Mouse (Mus musculus) neural tube, embryonic 11.5 days (tissue): ENCODE data around the gene Zfyve19. TPM values are rescaled to one million over a fixed set of nuclear protein-coding genes. Genes with fewer than 3 reads are reported as not detected.
A peak's percentile ranks its signal among the peaks of the same experiment; 100 is the strongest.

Experiments used
- ATAC-seq: fragments of 200-750 bp; cut with Nextera tagmentation; 2 replicates; pipeline ENCODE4 v1.8.0; 2017; ENCODE audit warnings: moderate number of reproducible peaks, mild to moderate bottlenecking, moderate TSS enrichment, moderate library complexity; ENCODE audit not compliant: insufficient read depth, low FRiP score, low TSS enrichment
- DNase-seq: peaks from one replicate; pipeline ENCODE4 v3.0.0-alpha.2; 2015; ENCODE audit warnings: low spot score
- H3K27ac ChIP-seq: fragments of 300-500 bp; sonication (generic); 2 replicates; pipeline ENCODE4 v1.5.1; 2014; ENCODE audit warnings: low read depth, mild to moderate bottlenecking, low read length
- H3K27me3 ChIP-seq: fragments of 300-500 bp; sonication (generic); 2 replicates; pipeline ENCODE4 v1.6.1; 2014; ENCODE audit warnings: mild to moderate bottlenecking, low read length, mixed read lengths; ENCODE audit not compliant: control insufficient read depth, insufficient read depth
- H3K36me3 ChIP-seq: fragments of 300-500 bp; sonication (generic); 2 replicates; pipeline ENCODE4 v1.6.1; 2014; ENCODE audit warnings: mild to moderate bottlenecking, low read length, moderate library complexity, mixed read lengths; ENCODE audit not compliant: control insufficient read depth, insufficient read depth
- H3K4me1 ChIP-seq: fragments of 300-500 bp; sonication (generic); 2 replicates; pipeline ENCODE4 v1.6.1; 2014; ENCODE audit warnings: low read length, mixed read lengths; ENCODE audit not compliant: control insufficient read depth, insufficient read depth
- H3K4me2 ChIP-seq: fragments of 300-500 bp; sonication (generic); 2 replicates; pipeline ENCODE4 v1.6.1; 2014; ENCODE audit warnings: low read depth, mild to moderate bottlenecking, moderate library complexity
- H3K4me3 ChIP-seq: fragments of 300-500 bp; sonication (generic); 2 replicates; pipeline ENCODE4 v1.5.1; 2014; ENCODE audit warnings: low read depth, low read length
- H3K9ac ChIP-seq: fragments of 300-500 bp; sonication (generic); 2 replicates; pipeline ENCODE4 v1.6.1; 2014; ENCODE audit warnings: mild to moderate bottlenecking, low read length
- H3K9me3 ChIP-seq: fragments of 300-500 bp; sonication (generic); 2 replicates; pipeline ENCODE4 v1.6.1; 2016; ENCODE audit warnings: low read length; ENCODE audit not compliant: control insufficient read depth
- WGBS: fragments of 180-500 bp; shearing (Covaris S2); extraction: QIAGEN DNeasy Blood & Tissue Kit; methylation state at CpG from one replicate; pipeline ENCODE4 v1.1.7; 2014; 5-methylcytosine and 5-hydroxymethylcytosine counted together
- polyA plus RNA-seq: library from polyadenylated mRNA; unstranded; fragments of >200 nt; fragmentation: Nextera tagmentation; extraction: Ambion mirVana; gene quantifications from 2 replicates; pipeline ENCODE4 v1.2.1, GENCODE M21; 2014

The Zfyve19 gene
- polyA plus RNA-seq, 1 experiment from 2014 or later, result 52.5 TPM

GRCm38 (mm10) chr2:119202914-119203453 lies 5.4 kb upstream of the Zfyve19 start:
- peak; percentile 17 for DNase-seq

GRCm38 (mm10) chr2:119203871-119204460 lies 4.5 kb upstream of the Zfyve19 start:
- DNase-seq, result no peak
- Histone ChIP-seq H3K4me2 (no peak overlapping the region), H3K27ac (no peak overlapping the region), H3K4me3 (no peak overlapping the region), H3K27me3 (no peaks in the 10 kb centered on the region), H3K4me1 (peaks cover 3% of the 10 kb centered on the region; the same call in 1 of the 2 replicates), H3K9me3 (no peaks in the 10 kb centered on the region), H3K36me3 (no peaks in the 10 kb centered on the region), H3K9ac (no peak overlapping the region)
- 67% methylated on average over 4 of the region's 4 CpGs for WGBS
- no peak for ATAC-seq

More at GRCm38 (mm10) chr2:119202914-119203453, 5.4 kb upstream of the Zfyve19 start:
- Histone ChIP-seq H3K4me3 (no peak overlapping the region), H3K27ac (no peak overlapping the region), H3K9me3 (no peaks in the 10 kb centered on the region), H3K36me3 (no peaks in the 10 kb centered on the region), H3K4me1 (peaks cover 3% of the 10 kb centered on the region; the same call in 1 of the 2 replicates), H3K4me2 (no peak overlapping the region), H3K27me3 (no peaks in the 10 kb centered on the region), H3K9ac (no peak overlapping the region)
- no peak for ATAC-seq
- 66% methylated on average over 5 of the region's 5 CpGs for WGBS

GRCm38 (mm10) chr2:119207961-119208343 lies 465 bp upstream of the Zfyve19 start:
- H3K36me3 ChIP-seq, result peaks cover 11% of the 10 kb centered on the region
- H3K27ac ChIP-seq, result peak overlapping the region; percentile 49; the same call in 1 of the 2 replicates
- peak overlapping the region; percentile 66 for H3K4me3 ChIP-seq
- H3K9me3 ChIP-seq, result no peaks in the 10 kb centered on the region
- no peak for DNase-seq
- H3K9ac ChIP-seq, result peak overlapping the region; percentile 65
- no peaks in the 10 kb centered on the region for H3K27me3 ChIP-seq
- H3K4me1 ChIP-seq, result peaks cover 3% of the 10 kb centered on the region; the same call in 1 of the 2 replicates
- 28% methylated on average over 6 of the region's 6 CpGs for WGBS
- ATAC-seq, result no peak
- peak overlapping the region; percentile 56 for H3K4me2 ChIP-seq

GRCm38 (mm10) chr2:119209176-119209507 lies 725 bp downstream of the Zfyve19 start:
- Histone ChIP-seq H3K4me3 (peak overlapping the region; percentile 66), H3K27ac (no peak overlapping the region), H3K9ac (peak overlapping the region; percentile 65), H3K36me3 (peaks cover 11% of the 10 kb centered on the region), H3K27me3 (no peaks in the 10 kb centered on the region), H3K9me3 (no peaks in the 10 kb centered on the region), H3K4me1 (peaks cover 3% of the 10 kb centered on the region; the same call in 1 of the 2 replicates), H3K4me2 (peak overlapping the region; percentile 56)
- peak; percentile 17 for ATAC-seq
- WGBS, result 2% methylated on average over 13 of the region's 13 CpGs
- no peak for DNase-seq

- WGBS, result 73% methylated on average over 6 of the region's 6 CpGs
- Histone ChIP-seq H3K9ac (no peak within 1 kb of the TSS), H3K4me1 (no peaks in the 10 kb centered on the region), H3K27me3 (no peaks in the 10 kb centered on the region; the same call in 1 of the 2 replicates), H3K4me3 (no peak within 1 kb of the TSS), H3K36me3 (no peaks in the 10 kb centered on the region), H3K4me2 (no peak within 1 kb of the TSS), H3K27ac (no peak within 1 kb of the TSS), H3K9me3 (no peaks in the 10 kb centered on the region)
- no peak for DNase-seq
- ATAC-seq, result no peak
Observed at GRCm38 (mm10) chr2:119229775-119230704, 21.6 kb downstream of the Zfyve19 start, which contains the start of gene Ppp1r14d. TSS of gene Ppp1r14d (minus strand) at chr2:119229906.

GRCm38 (mm10) chr2:119236682-119237209 lies 28.3 kb downstream of the Zfyve19 start:
- H3K4me3 ChIP-seq, result peak overlapping the region; percentile 35
- H3K9me3 ChIP-seq, result no peaks in the 10 kb centered on the region
- peak; percentile 15 for DNase-seq
- 5% methylated on average over 25 of the region's 25 CpGs for WGBS
- H3K9ac ChIP-seq, result no peak overlapping the region
- H3K4me2 ChIP-seq, result peak overlapping the region; percentile 61
- no peak for ATAC-seq
- H3K27me3 ChIP-seq, result peaks cover 40% of the 10 kb centered on the region
- H3K27ac ChIP-seq, result no peak overlapping the region
- no peaks in the 10 kb centered on the region for H3K36me3 ChIP-seq
- peaks cover 10% of the 10 kb centered on the region; the same call in 1 of the 2 replicates for H3K4me1 ChIP-seq

- ATAC-seq (no peak), DNase-seq (peak; percentile 22)
- Histone ChIP-seq H3K9ac (peak within 1 kb of the TSS; percentile 32; the same call in 1 of the 2 replicates), H3K4me2 (peak within 1 kb of the TSS; percentile 61), H3K4me3 (peak within 1 kb of the TSS; percentile 35), H3K27ac (no peak within 1 kb of the TSS), H3K4me1 (peaks cover 10% of the 10 kb centered on the region; the same call in 1 of the 2 replicates), H3K36me3 (no peaks in the 10 kb centered on the region), H3K27me3 (peaks cover 40% of the 10 kb centered on the region), H3K9me3 (no peaks in the 10 kb centered on the region)
- under 1% methylated on average over 71 of the region's 73 CpGs for WGBS
Observed at GRCm38 (mm10) chr2:119237210-119237870, 28.9 kb downstream of the Zfyve19 start, which contains the start of gene Spint1. TSS of gene Spint1 (plus strand) at chr2:119237362.

- 1% methylated on average over 31 of the region's 31 CpGs for WGBS
- no peak overlapping the region for H3K9ac ChIP-seq
- H3K4me2 ChIP-seq, result peak overlapping the region; percentile 61
- peaks cover 40% of the 10 kb centered on the region for H3K27me3 ChIP-seq
- H3K4me1 ChIP-seq, result peaks cover 10% of the 10 kb centered on the region; the same call in 1 of the 2 replicates
- ATAC-seq (no peak), DNase-seq (no peak)
- peak overlapping the region; percentile 35 for H3K4me3 ChIP-seq
- H3K36me3 ChIP-seq, result no peaks in the 10 kb centered on the region
- no peak overlapping the region for H3K27ac ChIP-seq
- no peaks in the 10 kb centered on the region for H3K9me3 ChIP-seq
Observed at GRCm38 (mm10) chr2:119237871-119238220, 29.4 kb downstream of the Zfyve19 start.
